Mouse (Mus musculus): ENCODE measurements around the gene Bhlha15. TPM values are rescaled to one million over a fixed set of nuclear protein-coding genes. Genes with fewer than 3 reads are reported as not detected.

Bhlha15 gene
- polyA plus RNA-seq, 1 experiment = 0.42 TPM

- Histone ChIP-seq H3K27ac (ENCODE audit: control insufficient read depth, insufficient read depth, low read length) (no peak overlapping the region), H3K36me3 (ENCODE audit: control insufficient read depth, insufficient read depth, low read length) (no peaks in the 10 kb centered on the region), H3K27me3 (ENCODE audit: control insufficient read depth, insufficient read depth, low read length) (no peaks in the 10 kb centered on the region), H3K4me3 (ENCODE audit: control insufficient read depth, insufficient read depth, low read length) (no peak overlapping the region), H3K4me1 (replicated peaks; ENCODE audit: control insufficient read depth, insufficient read depth, low read length) (peaks cover 4% of the 10 kb centered on the region)
- TF ChIP-seq CTCF (IDR thresholded peaks at IDR 0.05; ENCODE audit: borderline replicate concordance, control insufficient read depth, extremely low read depth, insufficient read depth, low read length, poor library complexity) (no peak), POLR2A (IDR thresholded peaks at IDR 0.05; ENCODE audit: control insufficient read depth, extremely low read depth, insufficient read depth, low read length, poor library complexity) (no peak)
- 66% methylated on average over 21 of the region's 21 CpGs for WGBS
- DNase-seq = no peak
Measured at GRCm38 (mm10) chr5:144184350-144185045, 5.6 kb upstream of the Bhlha15 start.

- WGBS = 94% methylated on average over 6 of the region's 6 CpGs
Measured at GRCm38 (mm10) chr5:144188422-144188821, 1.7 kb upstream of the Bhlha15 start.

GRCm38 (mm10) chr5:144189327-144189726 lies 759 bp upstream of the Bhlha15 start:
- Histone ChIP-seq H3K4me3 (ENCODE audit: control insufficient read depth, insufficient read depth, low read length) (no peak overlapping the region), H3K27me3 (ENCODE audit: control insufficient read depth, insufficient read depth, low read length) (no peaks in the 10 kb centered on the region), H3K4me1 (replicated peaks; ENCODE audit: control insufficient read depth, insufficient read depth, low read length) (peaks cover 15% of the 10 kb centered on the region), H3K27ac (ENCODE audit: control insufficient read depth, insufficient read depth, low read length) (no peak overlapping the region), H3K36me3 (ENCODE audit: control insufficient read depth, insufficient read depth, low read length) (no peaks in the 10 kb centered on the region)
- DNase-seq = no peak
- TF ChIP-seq CTCF (IDR thresholded peaks at IDR 0.05; ENCODE audit: borderline replicate concordance, control insufficient read depth, extremely low read depth, insufficient read depth, low read length, poor library complexity) (no peak), POLR2A (IDR thresholded peaks at IDR 0.05; ENCODE audit: control insufficient read depth, extremely low read depth, insufficient read depth, low read length, poor library complexity) (no peak)
- WGBS = 79% methylated on average over 7 of the region's 7 CpGs

More at GRCm38 (mm10) chr5:144188422-144188821, 1.7 kb upstream of the Bhlha15 start:
- TF ChIP-seq POLR2A (IDR thresholded peaks at IDR 0.05; ENCODE audit: control insufficient read depth, extremely low read depth, insufficient read depth, low read length, poor library complexity) (no peak), CTCF (IDR thresholded peaks at IDR 0.05; ENCODE audit: borderline replicate concordance, control insufficient read depth, extremely low read depth, insufficient read depth, low read length, poor library complexity) (no peak)
- no peak overlapping the region for H3K4me3 ChIP-seq (ENCODE audit: control insufficient read depth, insufficient read depth, low read length)
- H3K27ac ChIP-seq (ENCODE audit: control insufficient read depth, insufficient read depth, low read length) = no peak overlapping the region
- H3K4me1 ChIP-seq (replicated peaks; ENCODE audit: control insufficient read depth, insufficient read depth, low read length) = peaks cover 15% of the 10 kb centered on the region
- no peaks in the 10 kb centered on the region for H3K36me3 ChIP-seq (ENCODE audit: control insufficient read depth, insufficient read depth, low read length)
- no peaks in the 10 kb centered on the region for H3K27me3 ChIP-seq (ENCODE audit: control insufficient read depth, insufficient read depth, low read length)
- DNase-seq = no peak

GRCm38 (mm10) chr5:144191026-144191425 lies 940 bp downstream of the Bhlha15 start:
- WGBS = 95% methylated on average over 23 of the region's 23 CpGs
- Histone ChIP-seq H3K27me3 (ENCODE audit: control insufficient read depth, insufficient read depth, low read length) (no peaks in the 10 kb centered on the region), H3K4me1 (replicated peaks; ENCODE audit: control insufficient read depth, insufficient read depth, low read length) (peaks cover 15% of the 10 kb centered on the region), H3K36me3 (ENCODE audit: control insufficient read depth, insufficient read depth, low read length) (no peaks in the 10 kb centered on the region; the same call in 1 of the 2 replicates), H3K4me3 (ENCODE audit: control insufficient read depth, insufficient read depth, low read length) (no peak overlapping the region), H3K27ac (ENCODE audit: control insufficient read depth, insufficient read depth, low read length) (no peak overlapping the region)
- no peak for DNase-seq
- no peak for TF ChIP-seq POLR2A (IDR thresholded peaks at IDR 0.05; ENCODE audit: control insufficient read depth, extremely low read depth, insufficient read depth, low read length, poor library complexity)
- TF ChIP-seq CTCF (IDR thresholded peaks at IDR 0.05; ENCODE audit: borderline replicate concordance, control insufficient read depth, extremely low read depth, insufficient read depth, low read length, poor library complexity) = no peak

- no peak for DNase-seq
- no peaks in the 10 kb centered on the region; the same call in 1 of the 2 replicates for H3K36me3 ChIP-seq (ENCODE audit: control insufficient read depth, insufficient read depth, low read length)
- TF ChIP-seq POLR2A (IDR thresholded peaks at IDR 0.05; ENCODE audit: control insufficient read depth, extremely low read depth, insufficient read depth, low read length, poor library complexity) = no peak
- TF ChIP-seq CTCF (IDR thresholded peaks at IDR 0.05; ENCODE audit: borderline replicate concordance, control insufficient read depth, extremely low read depth, insufficient read depth, low read length, poor library complexity) = no peak
- H3K4me1 ChIP-seq (replicated peaks; ENCODE audit: control insufficient read depth, insufficient read depth, low read length) = peaks cover 15% of the 10 kb centered on the region
- WGBS = 82% methylated on average over 6 of the region's 6 CpGs
- no peak overlapping the region for H3K4me3 ChIP-seq (ENCODE audit: control insufficient read depth, insufficient read depth, low read length)
- no peaks in the 10 kb centered on the region for H3K27me3 ChIP-seq (ENCODE audit: control insufficient read depth, insufficient read depth, low read length)
- no peak overlapping the region for H3K27ac ChIP-seq (ENCODE audit: control insufficient read depth, insufficient read depth, low read length)
Measured at GRCm38 (mm10) chr5:144192673-144193072, 2.6 kb downstream of the Bhlha15 start.

- H3K36me3 ChIP-seq (ENCODE audit: control insufficient read depth, insufficient read depth, low read length) = no peaks in the 10 kb centered on the region; the same call in 1 of the 2 replicates
- no peak overlapping the region for H3K4me3 ChIP-seq (ENCODE audit: control insufficient read depth, insufficient read depth, low read length)
- WGBS = 95% methylated on average over 7 of the region's 7 CpGs
- DNase-seq = no peak
- H3K4me1 ChIP-seq (replicated peaks; ENCODE audit: control insufficient read depth, insufficient read depth, low read length) = peaks cover 12% of the 10 kb centered on the region
- no peak overlapping the region for H3K27ac ChIP-seq (ENCODE audit: control insufficient read depth, insufficient read depth, low read length)
- no peaks in the 10 kb centered on the region for H3K27me3 ChIP-seq (ENCODE audit: control insufficient read depth, insufficient read depth, low read length)
- TF ChIP-seq CTCF (IDR thresholded peaks at IDR 0.05; ENCODE audit: borderline replicate concordance, control insufficient read depth, extremely low read depth, insufficient read depth, low read length, poor library complexity) (no peak), POLR2A (IDR thresholded peaks at IDR 0.05; ENCODE audit: control insufficient read depth, extremely low read depth, insufficient read depth, low read length, poor library complexity) (no peak)
Measured at GRCm38 (mm10) chr5:144194416-144194815, 4.3 kb downstream of the Bhlha15 start.

Measured in thymus, adult 2 months (tissue).